Mouse (Mus musculus): ENCODE data around the gene Klra8. TPM values are rescaled to one million over a fixed set of nuclear protein-coding genes. Genes with fewer than 3 reads are reported as not detected.

Klra8 gene
- polyA plus RNA-seq (2012; rRNA removed), result 0.12 TPM in 1 of 2 replicates, not detected in the other

GRCm38 (mm10) chr6:130129798-130130197 is at the start of gene Klra8:
Gene Klra8 (minus strand): TSS chr6:130129898.

GRCm38 (mm10) chr6:130067171-130067570 is 62.5 kb downstream of the Klra8 start, which contains the start of gene Klra4:
Gene Klra4 (minus strand): TSS chr6:130067271.

Other genes with a start within 250 kb of the Klra8 start
- not detected in 2 replicates for gene Klra5, start 212.2 kb downstream of the Klra8 start, polyA plus RNA-seq (2012; rRNA removed)
- gene Klra6, start 102.9 kb downstream of the Klra8 start, polyA plus RNA-seq (2012; rRNA removed), result not detected in 2 replicates
- gene Klra4, start 62.6 kb downstream of the Klra8 start, polyA plus RNA-seq (2012; rRNA removed), result not detected in 2 replicates
- not detected in 2 replicates for gene Klra9, start 63.2 kb upstream of the Klra8 start, polyA plus RNA-seq (2012; rRNA removed)
- not detected in 2 replicates for gene Klra7, start 103.4 kb upstream of the Klra8 start, polyA plus RNA-seq (2012; rRNA removed)
- not detected in 2 replicates for gene Klra10, start 152.0 kb upstream of the Klra8 start, polyA plus RNA-seq (2012; rRNA removed)
- gene Klra3, start 207.7 kb upstream of the Klra8 start, polyA plus RNA-seq (2012; rRNA removed), result not detected in 2 replicates

Measured in ovary, adult 2 months (tissue).